Mouse (Mus musculus) CH12.LX (cell line): ENCODE measurements around the gene Jph3. TPM values are rescaled to one million over a fixed set of nuclear protein-coding genes. Genes with fewer than 3 reads are reported as not detected.
A peak's percentile ranks its signal among the peaks of the same experiment; 100 is the strongest.

Source experiments
- DNase-seq: peaks from one replicate; pipeline ENCODE4 v3.0.0-alpha.2; 2013; ENCODE audit errors: extremely low read depth
- H3K27ac ChIP-seq: 2 replicates; pipeline ENCODE4 v1.5.1; 2012; ENCODE audit warnings: low read depth, mild to moderate bottlenecking, control low read depth, moderate library complexity; ENCODE audit not compliant: insufficient read depth
- H3K27me3 ChIP-seq: replicated peaks from 2 replicates; pipeline ENCODE3; 2012; ENCODE audit warnings: inconsistent platforms
- H3K36me3 ChIP-seq, 2 experiments: replicated peaks in 1 of 2; 2 replicates each; pipeline versions ENCODE3 to v1.6.1; 2012; ENCODE audit warnings: inconsistent platforms in 1 of 2, low read length in 1 of 2, mild to moderate bottlenecking in 1 of 2, mixed read lengths in 1 of 2, moderate library complexity in 1 of 2; ENCODE audit not compliant: control insufficient read depth in 1 of 2, insufficient read depth in 1 of 2
- H3K4me1 ChIP-seq, 2 experiments: 2 replicates each; pipeline ENCODE4 v1.6.1; 2012; ENCODE audit warnings: inconsistent platforms in 1 of 2, moderate library complexity in 1 of 2; ENCODE audit not compliant: insufficient read depth in 2 of 2, control insufficient read depth in 1 of 2
- H3K4me2 ChIP-seq: 2 replicates; pipeline ENCODE4 v1.6.1; 2012; ENCODE audit warnings: low read depth, mild to moderate bottlenecking, control low read depth; ENCODE audit not compliant: poor library complexity, insufficient read depth, severe bottlenecking
- H3K4me3 ChIP-seq, 3 experiments: fragments of 150-350 bp in 1 of 3; sonication (generic) in 1 of 3; replicated peaks in 1 of 3; 2 replicates each; pipeline versions ENCODE3 to v1.5.1; 2011 to 2012; ENCODE audit warnings: low read depth in 2 of 3, low read length in 2 of 3, mild to moderate bottlenecking in 2 of 3, moderate library complexity in 2 of 3, control low read depth in 1 of 3, improper control_type of control experiment in 1 of 3, inconsistent platforms in 1 of 3, mixed read lengths in 1 of 3; ENCODE audit not compliant: poor library complexity in 1 of 3
- H3K79me2 ChIP-seq: replicated peaks from 2 replicates; pipeline ENCODE4 v1.6.1; 2012; ENCODE audit warnings: mild to moderate bottlenecking, moderate library complexity; ENCODE audit not compliant: control insufficient read depth, poor library complexity, insufficient read depth, severe bottlenecking; ENCODE audit errors: extremely low read depth
- H3K9ac ChIP-seq: 2 replicates; pipeline ENCODE4 v1.6.1; 2012; ENCODE audit warnings: low read depth, mild to moderate bottlenecking, control low read depth, moderate library complexity; ENCODE audit not compliant: insufficient read depth
- H3K9me3 ChIP-seq: replicated peaks from 2 replicates; pipeline ENCODE3; 2012; ENCODE audit warnings: low read length, inconsistent platforms, mixed read lengths
- BHLHE40 ChIP-seq: IDR thresholded peaks from 2 replicates; pipeline ENCODE4 v1.6.1; 2011; ENCODE audit warnings: mild to moderate bottlenecking, low read depth, low read length, improper control_type of control experiment
- E2F4 ChIP-seq: IDR thresholded peaks from 2 replicates; pipeline ENCODE4 v1.6.1; 2011; ENCODE audit warnings: low read depth, low read length, improper control_type of control experiment; ENCODE audit not compliant: insufficient replicate concordance
- ELF1 ChIP-seq: IDR thresholded peaks from 2 replicates; pipeline ENCODE4 v1.6.1; 2014; ENCODE audit warnings: low read depth, mild to moderate bottlenecking, inconsistent platforms, low read length, improper control_type of control experiment
- GABPA ChIP-seq: IDR thresholded peaks from 2 replicates; pipeline ENCODE4 v1.6.1; 2012; ENCODE audit warnings: low read depth, low read length, improper control_type of control experiment, inconsistent platforms; ENCODE audit not compliant: insufficient replicate concordance
- IRF4 ChIP-seq: IDR thresholded peaks from 2 replicates; pipeline ENCODE4 v1.6.1; 2014; ENCODE audit warnings: low read depth, mild to moderate bottlenecking, inconsistent platforms, low read length, improper control_type of control experiment
- KAT2A ChIP-seq: IDR thresholded peaks from 2 replicates; pipeline ENCODE4 v1.6.1; 2012; ENCODE audit warnings: low read length, improper control_type of control experiment, inconsistent platforms; ENCODE audit not compliant: insufficient replicate concordance
- MAZ ChIP-seq: IDR thresholded peaks from 2 replicates; pipeline ENCODE4 v1.6.1; 2012; ENCODE audit warnings: low read depth, mild to moderate bottlenecking, inconsistent platforms, low read length, improper control_type of control experiment, moderate library complexity
- SMC3 ChIP-seq: IDR thresholded peaks from 2 replicates; pipeline ENCODE4 v1.6.1; 2011; ENCODE audit warnings: low read depth, low read length, improper control_type of control experiment
- TCF12 ChIP-seq: IDR thresholded peaks from 2 replicates; pipeline ENCODE4 v1.6.1; 2014; ENCODE audit warnings: low read depth, mild to moderate bottlenecking, inconsistent platforms, low read length, improper control_type of control experiment
- UBTF ChIP-seq: IDR thresholded peaks from 2 replicates; pipeline ENCODE4 v1.6.1; 2012; ENCODE audit warnings: low read depth, mild to moderate bottlenecking, inconsistent platforms, low read length, improper control_type of control experiment, moderate library complexity
- USF1 ChIP-seq: IDR thresholded peaks from 2 replicates; pipeline ENCODE4 v1.6.1; 2014; ENCODE audit warnings: low read depth, mild to moderate bottlenecking, inconsistent platforms, low read length, improper control_type of control experiment
- USF2 ChIP-seq: conservative IDR thresholded peaks from 2 replicates; pipeline ENCODE4 v1.6.1; 2011; ENCODE audit warnings: low read depth, low read length, improper control_type of control experiment
- ZKSCAN1 ChIP-seq: IDR thresholded peaks from 2 replicates; pipeline ENCODE4 v1.6.1; 2012; ENCODE audit warnings: low read depth, inconsistent platforms, low read length, improper control_type of control experiment, borderline replicate concordance
- dilution Hi-C: fragments of 300-500 bp; cut with MboI; formaldehyde crosslinking; loops from 2 replicates; pipeline ENCODE4 v1.14.3; 2020; ENCODE audit warnings: low sequenced_read_pairs; ENCODE audit not compliant: extremely low pct_unique_long_range_greater_than_20kb, extremely low pct_ligation_motif_present
- in situ Hi-C: fragments of 300-500 bp; cut with MboI; formaldehyde crosslinking; loops from 3 replicates; pipeline ENCODE4 v1.14.3; 2019; ENCODE audit warnings: low sequenced_read_pairs, low pct_ligation_motif_present, low pct_unique_long_range_greater_than_20kb, mixed read lengths
- polyA plus RNA-seq: library from polyadenylated mRNA; unstranded; fragments of >175 nt; gene quantifications from 2 replicates; pipeline ENCODE4 v1.2.1, GENCODE M21; 2012; ENCODE audit warnings: low read depth; ENCODE audit not compliant: insufficient read length
- total RNA-seq, 2 experiments: library from RNA; depleted of rRNA; stranded (reverse); fragments of 300-350 nt in 1 of 2; fragments of >200 nt in 1 of 2; gene quantifications; 2 replicates each; pipeline ENCODE4 v1.2.3; 2012 to 2014

Jph3 gene
- total and polyA plus RNA-seq, 3 experiments: 0.21 TPM; not detected in 1

- peak; percentile 31 for DNase-seq
- Histone ChIP-seq H3K4me2 (peak overlapping the region; percentile 51), H3K4me3 (no peak overlapping the region), H3K36me3 (no peaks in the 10 kb centered on the region), H3K9ac (no peak overlapping the region), H3K4me1 (peaks cover 8 to 14% of the 10 kb centered on the region in 2 experiments), H3K27ac (no peak overlapping the region), H3K9me3 (peaks cover 11% of the 10 kb centered on the region), H3K27me3 (peaks cover 65% of the 10 kb centered on the region), H3K79me2 (no peaks in the 10 kb centered on the region)
- in situ Hi-C loops (loop anchor here (5.0 kb wide), 1 partner anchor 54 kb away; no protein-coding TSS in a partner anchor), dilution Hi-C loops (no loop called here)
- TF ChIP-seq UBTF (no peak), BHLHE40 (0 out of 2 replicates have a peak, but pooled peaks have one; percentile 3)
These were observed 31.4 kb upstream of the Jph3 start for GRCm38 (mm10) chr8:121697735-121698614.

GRCm38 (mm10) chr8:121698615-121699101 lies 30.8 kb upstream of the Jph3 start:
- peak overlapping the region; percentile 51 for H3K4me2 ChIP-seq
- peaks cover 11% of the 10 kb centered on the region for H3K9me3 ChIP-seq
- H3K79me2 ChIP-seq: no peaks in the 10 kb centered on the region
- no peak overlapping the region for H3K4me3 ChIP-seq
- TF ChIP-seq IRF4: peak; percentile 34; the same call in 1 of the 2 replicates
- TF ChIP-seq ELF1: no peak
- no peak for TF ChIP-seq ZKSCAN1
- peak; percentile 61; the same call in 1 of the 2 replicates for TF ChIP-seq BHLHE40
- no peak for TF ChIP-seq GABPA
- peak; percentile 80 for TF ChIP-seq USF1
- TF ChIP-seq TCF12: no peak
- peak; percentile 74 for TF ChIP-seq USF2
- no peak for TF ChIP-seq UBTF
- TF ChIP-seq E2F4: no peak
- TF ChIP-seq MAZ: no peak
- no peak for TF ChIP-seq SMC3
- TF ChIP-seq KAT2A: no peak
- H3K4me1 ChIP-seq: peaks cover 8 to 14% of the 10 kb centered on the region in 2 experiments
- dilution Hi-C loops (no loop called here), in situ Hi-C loops (loop anchor here (5.0 kb wide), 1 partner anchor 54 kb away; no protein-coding TSS in a partner anchor)
- peaks cover 69% of the 10 kb centered on the region for H3K27me3 ChIP-seq
- DNase-seq: peak; percentile 59
- H3K9ac ChIP-seq: no peak overlapping the region
- no peak overlapping the region for H3K27ac ChIP-seq
- no peaks in the 10 kb centered on the region for H3K36me3 ChIP-seq
